Mouse (Mus musculus) kidney, postnatal 0 days (tissue): ENCODE data around the gene Arhgap32. TPM values are rescaled to one million over a fixed set of nuclear protein-coding genes. Genes with fewer than 3 reads are reported as not detected.

Source experiments
- ATAC-seq: fragments of 200-750 bp; cut with Nextera tagmentation; replicated peaks from 2 replicates; pipeline ENCODE4 v1.8.0; 2017; ENCODE audit warnings: low read depth, moderate number of reproducible peaks, moderate TSS enrichment, moderate library complexity; ENCODE audit not compliant: low FRiP score
- DNase-seq: peaks from one replicate; pipeline ENCODE4 v3.0.0-alpha.2; 2016; ENCODE audit warnings: low spot score
- H3K27ac ChIP-seq: fragments of 300-500 bp; sonication (generic); 2 replicates; pipeline ENCODE4 v1.5.1; 2014; ENCODE audit warnings: mild to moderate bottlenecking
- H3K27me3 ChIP-seq: fragments of 300-500 bp; sonication (generic); 2 replicates; pipeline ENCODE4 v1.6.1; 2014; ENCODE audit warnings: low read length, mixed read lengths; ENCODE audit not compliant: insufficient read depth
- H3K36me3 ChIP-seq: fragments of 300-500 bp; sonication (generic); 2 replicates; pipeline ENCODE4 v1.6.1; 2014; ENCODE audit warnings: low read length, mixed read lengths; ENCODE audit not compliant: insufficient read depth
- H3K4me1 ChIP-seq: fragments of 300-500 bp; sonication (generic); replicated peaks from 2 replicates; pipeline ENCODE4 v1.6.1; 2014; ENCODE audit warnings: antibody characterized with exemption, low read length, mixed read lengths; ENCODE audit not compliant: insufficient read depth
- H3K4me2 ChIP-seq: fragments of 300-500 bp; sonication (generic); 2 replicates; pipeline ENCODE4 v1.6.1; 2014; ENCODE audit warnings: mild to moderate bottlenecking, low read length, moderate library complexity, mixed read lengths
- H3K4me3 ChIP-seq: fragments of 300-500 bp; sonication (generic); replicated peaks from 2 replicates; pipeline ENCODE4 v1.5.1; 2014; ENCODE audit warnings: low read depth, low read length
- H3K9ac ChIP-seq: fragments of 300-500 bp; sonication (generic); 2 replicates; pipeline ENCODE4 v1.6.1; 2014; ENCODE audit warnings: low read depth, low read length
- H3K9me3 ChIP-seq: fragments of 300-500 bp; sonication (generic); replicated peaks from 2 replicates; pipeline ENCODE4 v1.6.1; 2016; ENCODE audit warnings: low read length, inconsistent platforms, mixed read lengths
- CTCF ChIP-seq: IDR thresholded peaks from 2 replicates; pipeline ENCODE4 v1.5.1; 2016; ENCODE audit warnings: antibody characterized with exemption, low read depth, mild to moderate bottlenecking, moderate library complexity
- WGBS: fragments of 180-500 bp; shearing (Covaris S2); extraction: QIAGEN DNeasy Blood & Tissue Kit; methylation state at CpG from one replicate; pipeline ENCODE4 v1.1.7; 2014; 5-methylcytosine and 5-hydroxymethylcytosine counted together
- polyA plus RNA-seq: library from polyadenylated mRNA; unstranded; fragments of >200 nt; fragmentation: Nextera tagmentation; extraction: Ambion mirVana; gene quantifications from 2 replicates; pipeline ENCODE4 v1.2.1, GENCODE M21; 2015

Arhgap32 gene
- polyA plus RNA-seq, 1 experiment from 2014 or later: 10.1 TPM

DNA sequence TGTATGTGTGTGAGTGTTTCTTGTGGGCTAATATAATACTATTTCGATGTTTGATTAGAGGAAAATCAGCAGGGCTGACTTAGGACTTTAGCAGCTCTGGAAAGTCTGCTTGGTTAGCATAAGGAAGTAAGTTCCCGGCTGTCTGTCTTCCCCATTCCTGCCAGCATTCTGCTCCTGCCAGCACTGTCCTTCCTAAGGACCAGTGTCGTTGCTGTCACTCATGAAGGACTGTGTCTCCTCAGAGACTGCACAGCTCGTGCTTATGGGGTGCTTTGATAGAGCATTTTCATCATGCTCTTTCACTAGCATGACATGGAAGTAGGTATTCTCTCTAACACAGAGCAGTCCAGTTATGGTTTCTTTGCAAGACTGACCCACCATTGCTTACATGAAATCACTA is 109.0 kb downstream of the Arhgap32 start:
- Histone ChIP-seq H3K9me3 (no peaks in the 10 kb centered on the region), H3K27me3 (no peaks in the 10 kb centered on the region), H3K36me3 (no peaks in the 10 kb centered on the region), H3K27ac (no peak overlapping the region), H3K4me1 (0 out of 2 replicates have a peak, but pooled peaks cover 9% of the 10 kb centered on the region), H3K4me2 (peak overlapping the region; percentile 32), H3K9ac (peak overlapping the region; percentile 32; the same call in 1 of the 2 replicates), H3K4me3 (peak overlapping the region; percentile 13)
- TF ChIP-seq CTCF: no peak
- 63% methylated on average over 4 of the region's 4 CpGs for WGBS
- DNase-seq: no peak
- no peak for ATAC-seq

DNA sequence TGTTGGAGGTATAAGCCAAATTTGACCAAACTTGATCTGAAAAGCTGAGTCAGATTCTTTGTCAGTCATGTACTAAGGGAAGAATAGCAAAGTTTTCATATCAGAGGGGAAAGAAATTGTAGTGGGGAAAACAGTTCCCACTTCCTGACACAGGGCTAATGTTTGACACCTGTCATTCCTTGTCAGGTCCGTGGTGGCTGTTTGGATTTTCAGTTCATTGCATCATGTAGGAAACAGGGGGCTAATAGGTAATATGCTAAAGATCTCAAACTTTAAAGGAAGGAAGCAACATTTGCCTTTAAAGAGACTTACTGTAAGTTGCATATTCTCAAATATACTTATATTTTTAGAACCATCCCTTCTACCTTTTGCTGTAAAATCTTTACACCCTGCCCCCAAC is 109.6 kb downstream of the Arhgap32 start:
- H3K27me3 ChIP-seq: no peaks in the 10 kb centered on the region
- WGBS: 48% methylated on average over 1 of the region's 1 CpGs
- ATAC-seq (no peak), DNase-seq (no peak)
- no peaks in the 10 kb centered on the region for H3K9me3 ChIP-seq
- H3K4me2 ChIP-seq: peak overlapping the region; percentile 32
- H3K36me3 ChIP-seq: no peaks in the 10 kb centered on the region
- H3K27ac ChIP-seq: no peak overlapping the region
- no peak overlapping the region for H3K9ac ChIP-seq
- TF ChIP-seq CTCF: no peak
- H3K4me3 ChIP-seq: peak overlapping the region; percentile 14; the same call in 1 of the 2 replicates
- H3K4me1 ChIP-seq: 0 out of 2 replicates have a peak, but pooled peaks cover 9% of the 10 kb centered on the region

DNA sequence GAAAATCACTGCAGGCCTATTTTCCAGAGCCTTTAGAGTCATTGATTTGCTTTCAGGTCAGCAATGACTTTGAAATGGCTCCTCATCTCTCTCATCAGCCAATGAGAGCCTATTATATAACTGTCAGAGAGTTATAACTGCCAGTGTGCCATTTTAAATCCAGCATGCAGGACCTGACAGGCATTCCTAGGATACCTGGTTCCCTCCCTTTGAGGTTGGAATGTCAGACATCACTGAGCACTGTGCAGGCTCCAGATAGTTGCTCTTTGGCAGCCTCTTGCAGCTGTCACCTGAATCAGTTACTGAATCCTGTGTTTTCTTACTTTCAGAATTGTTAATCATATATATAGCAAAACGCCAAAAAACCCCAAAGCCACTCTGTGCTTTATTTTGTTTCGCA is 111.1 kb downstream of the Arhgap32 start:
- Histone ChIP-seq H3K27me3 (no peaks in the 10 kb centered on the region), H3K4me2 (no peak overlapping the region), H3K36me3 (no peaks in the 10 kb centered on the region), H3K4me3 (no peak overlapping the region), H3K27ac (0 out of 2 replicates have a peak overlapping the region, but pooled peaks have one; percentile 9), H3K9ac (no peak overlapping the region), H3K9me3 (no peaks in the 10 kb centered on the region), H3K4me1 (0 out of 2 replicates have a peak, but pooled peaks cover 9% of the 10 kb centered on the region)
- WGBS: 48% methylated on average over 2 of the region's 2 CpGs
- DNase-seq (peak; percentile 49), ATAC-seq (peak; percentile 68; the same call in 1 of the 2 replicates)
- TF ChIP-seq CTCF: no peak

DNA sequence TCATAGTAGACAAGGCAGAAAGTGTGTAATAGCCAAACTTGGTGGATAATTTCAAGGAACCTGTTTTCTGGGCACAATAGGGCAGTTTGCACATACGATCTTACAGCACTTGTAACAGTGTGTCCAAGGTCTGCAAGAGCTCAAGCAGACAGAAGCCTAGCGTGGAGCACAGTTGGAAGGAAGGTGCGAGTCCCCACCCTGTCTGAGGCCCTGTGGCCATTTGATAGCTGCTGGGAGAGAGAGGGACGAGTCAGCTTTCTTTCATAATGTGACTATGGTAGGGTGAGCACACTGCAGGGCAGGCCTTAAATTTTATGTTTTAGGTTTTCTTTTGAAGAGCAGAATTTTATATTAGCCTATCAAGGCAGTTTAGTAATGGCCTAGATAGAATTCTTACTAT is 117.7 kb downstream of the Arhgap32 start:
- no peak overlapping the region for H3K27ac ChIP-seq
- DNase-seq (no peak), ATAC-seq (no peak)
- WGBS: 65% methylated on average over 4 of the region's 4 CpGs
- no peaks in the 10 kb centered on the region for H3K9me3 ChIP-seq
- no peaks in the 10 kb centered on the region for H3K27me3 ChIP-seq
- H3K4me2 ChIP-seq: no peak overlapping the region
- H3K4me1 ChIP-seq: no peaks in the 10 kb centered on the region; the same call in 1 of the 2 replicates
- H3K4me3 ChIP-seq: no peak overlapping the region
- no peak for TF ChIP-seq CTCF
- H3K36me3 ChIP-seq: no peaks in the 10 kb centered on the region
- H3K9ac ChIP-seq: no peak overlapping the region

DNA sequence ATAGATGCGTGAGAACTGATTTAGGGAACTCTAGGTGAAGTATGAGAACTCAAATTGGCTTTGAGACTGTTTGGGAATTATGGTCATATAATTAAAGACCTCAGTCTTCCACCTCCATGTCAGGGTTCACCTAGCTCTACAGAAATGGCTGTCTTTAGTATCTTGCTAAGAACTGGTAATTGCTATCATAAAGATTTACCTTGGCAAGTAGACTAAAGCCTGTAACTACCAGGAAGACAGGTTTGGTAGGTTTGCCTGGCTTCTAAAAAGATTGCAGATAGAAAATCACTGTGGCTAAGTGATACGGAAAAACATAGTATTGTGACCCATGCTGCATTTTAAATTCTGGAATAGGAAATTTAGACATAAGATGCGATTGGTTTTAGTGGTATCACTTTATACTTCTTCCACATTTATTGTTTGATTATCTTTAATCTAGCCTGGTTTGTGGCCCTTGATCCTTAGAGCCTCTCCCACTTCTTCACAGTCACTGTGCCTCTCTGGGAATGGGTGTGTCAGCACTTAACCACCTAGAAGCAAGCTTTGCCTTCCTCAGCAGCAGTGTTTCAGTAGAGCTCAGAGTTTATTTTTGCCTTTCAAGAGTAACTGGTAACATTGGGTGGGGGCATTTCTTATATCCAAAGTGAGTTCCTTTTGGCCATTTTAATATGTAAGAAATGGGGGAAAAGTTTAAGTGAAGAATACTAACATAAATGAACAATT is 119.0 kb downstream of the Arhgap32 start:
- H3K4me1 ChIP-seq: no peaks in the 10 kb centered on the region; the same call in 1 of the 2 replicates
- no peak overlapping the region for H3K4me3 ChIP-seq
- H3K9me3 ChIP-seq: no peaks in the 10 kb centered on the region
- no peak overlapping the region for H3K27ac ChIP-seq
- ATAC-seq: no peak
- H3K36me3 ChIP-seq: no peaks in the 10 kb centered on the region
- no peak overlapping the region for H3K4me2 ChIP-seq
- no peak overlapping the region for H3K9ac ChIP-seq
- TF ChIP-seq CTCF: no peak
- no peaks in the 10 kb centered on the region for H3K27me3 ChIP-seq
- DNase-seq: no peak
- WGBS: 87% methylated on average over 3 of the region's 3 CpGs

DNA sequence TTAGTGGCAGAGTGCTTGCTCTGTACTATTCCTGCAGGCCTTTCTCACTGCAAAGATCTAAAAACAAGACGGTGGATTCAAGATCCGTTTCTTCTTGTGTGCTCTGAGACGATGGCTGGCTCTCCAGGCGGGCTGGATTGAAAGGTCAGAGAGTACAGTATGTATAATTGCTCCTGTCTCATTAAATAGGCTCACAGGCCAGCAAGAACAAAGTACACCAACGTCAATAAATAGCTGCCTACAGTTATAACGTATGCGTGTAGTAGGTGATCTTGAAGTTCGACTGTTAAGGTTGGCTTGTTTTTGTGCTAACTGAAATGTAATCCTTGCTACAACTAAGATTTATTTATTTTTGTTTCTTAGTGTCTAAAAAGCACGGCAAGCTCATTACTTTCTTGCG is 123.0 kb downstream of the Arhgap32 start:
- Histone ChIP-seq H3K4me1 (peaks cover 2% of the 10 kb centered on the region; the same call in 1 of the 2 replicates), H3K4me3 (no peak overlapping the region), H3K9me3 (no peaks in the 10 kb centered on the region), H3K27ac (peak overlapping the region; percentile 58), H3K36me3 (0 out of 2 replicates have a peak, but pooled peaks cover 4% of the 10 kb centered on the region), H3K9ac (no peak overlapping the region), H3K4me2 (no peak overlapping the region), H3K27me3 (no peaks in the 10 kb centered on the region)
- no peak for DNase-seq
- 48% methylated on average over 10 of the region's 10 CpGs for WGBS
- ATAC-seq: 0 out of 2 replicates have a peak, but pooled peaks have one; percentile 34
- no peak for TF ChIP-seq CTCF
